Mouse (Mus musculus): ENCODE measurements at regions not wholly inside any gene's neighbourhood (a gene's known extent, or its start where the extent isn't known, plus 50 kb on each side); places are given as distances from the start of the nearest gene placed in this dataset.

GRCm38 (mm10) chr17:82946083-82946482 lies 269.0 kb upstream of the Pkdcc start:
- no peaks in the 10 kb centered on the region for H3K79me2 ChIP-seq (ENCODE audit: control insufficient read depth, insufficient read depth)
- no peak for TF ChIP-seq FOSL1 (IDR thresholded peaks at IDR 0.05; ENCODE audit: insufficient read depth, low read length, poor library complexity, severe bottlenecking)
- no peak for TF ChIP-seq MYOG (IDR thresholded peaks at IDR 0.05; ENCODE audit: control insufficient read depth, extremely low read depth, insufficient read length)
- no peak for TF ChIP-seq MYOD1 (IDR thresholded peaks at IDR 0.05; ENCODE audit: control insufficient read depth, insufficient read length, low read depth)
- TF ChIP-seq MAX (IDR thresholded peaks at IDR 0.05) = no peak
- no peak for TF ChIP-seq CTCF (IDR thresholded peaks at IDR 0.05; ENCODE audit: control insufficient read depth, insufficient read depth, insufficient read length)
- TF ChIP-seq CEBPB (IDR thresholded peaks at IDR 0.05; ENCODE audit: low read depth) = no peak
- TF ChIP-seq USF1 (IDR thresholded peaks at IDR 0.05; ENCODE audit: low read depth) = no peak
- no peaks in the 10 kb centered on the region for H3K27me3 ChIP-seq (ENCODE audit: control insufficient read depth, insufficient read depth, insufficient read length)
- H3K79me3 ChIP-seq (ENCODE audit: low read depth) = no peaks in the 10 kb centered on the region
- H3K36me3 ChIP-seq (ENCODE audit: control insufficient read depth, insufficient read depth) = no peaks in the 10 kb centered on the region
- H3ac ChIP-seq (ENCODE audit: control insufficient read depth, insufficient read length, low read depth) = no peak overlapping the region
- H3K4me3 ChIP-seq (ENCODE audit: insufficient read depth, poor library complexity, severe bottlenecking) = no peak overlapping the region

GRCm38 (mm10) chr17:82949794-82950193 lies 265.3 kb upstream of the Pkdcc start:
- Histone ChIP-seq H3K79me3 (ENCODE audit: low read depth) (no peaks in the 10 kb centered on the region), H3K27me3 (ENCODE audit: control insufficient read depth, insufficient read depth, insufficient read length) (no peaks in the 10 kb centered on the region), H3K79me2 (ENCODE audit: control insufficient read depth, insufficient read depth) (no peaks in the 10 kb centered on the region), H3K4me3 (ENCODE audit: insufficient read depth, poor library complexity, severe bottlenecking) (no peak overlapping the region), H3K36me3 (ENCODE audit: control insufficient read depth, insufficient read depth) (no peaks in the 10 kb centered on the region), H3ac (ENCODE audit: control insufficient read depth, insufficient read length, low read depth) (no peak overlapping the region)
- TF ChIP-seq CEBPB (IDR thresholded peaks at IDR 0.05; ENCODE audit: low read depth) (no peak), MAX (IDR thresholded peaks at IDR 0.05) (no peak), CTCF (IDR thresholded peaks at IDR 0.05; ENCODE audit: control insufficient read depth, insufficient read depth, insufficient read length) (no peak), MYOD1 (IDR thresholded peaks at IDR 0.05; ENCODE audit: control insufficient read depth, insufficient read length, low read depth) (no peak)

GRCm38 (mm10) chr17:82950268-82950667 lies 264.8 kb upstream of the Pkdcc start:
- TF ChIP-seq MYOD1 (IDR thresholded peaks at IDR 0.05; ENCODE audit: control insufficient read depth, insufficient read length, low read depth) = no peak
- TF ChIP-seq MYOG (IDR thresholded peaks at IDR 0.05; ENCODE audit: control insufficient read depth, extremely low read depth, insufficient read length) = no peak
- no peak for TF ChIP-seq USF1 (IDR thresholded peaks at IDR 0.05; ENCODE audit: low read depth)
- TF ChIP-seq CTCF (IDR thresholded peaks at IDR 0.05; ENCODE audit: control insufficient read depth, insufficient read depth, insufficient read length) = no peak
- TF ChIP-seq MAX (IDR thresholded peaks at IDR 0.05) = no peak
- TF ChIP-seq FOSL1 (IDR thresholded peaks at IDR 0.05; ENCODE audit: insufficient read depth, low read length, poor library complexity, severe bottlenecking) = no peak
- H3K27me3 ChIP-seq (ENCODE audit: control insufficient read depth, insufficient read depth, insufficient read length) = no peaks in the 10 kb centered on the region
- no peaks in the 10 kb centered on the region for H3K36me3 ChIP-seq (ENCODE audit: control insufficient read depth, insufficient read depth)
- H3K79me3 ChIP-seq (ENCODE audit: low read depth) = no peaks in the 10 kb centered on the region
- H3ac ChIP-seq (ENCODE audit: control insufficient read depth, insufficient read length, low read depth) = no peak overlapping the region
- no peaks in the 10 kb centered on the region for H3K79me2 ChIP-seq (ENCODE audit: control insufficient read depth, insufficient read depth)
- no peak overlapping the region for H3K4me3 ChIP-seq (ENCODE audit: insufficient read depth, poor library complexity, severe bottlenecking)

- Histone ChIP-seq H3K4me3 (ENCODE audit: insufficient read depth, poor library complexity, severe bottlenecking) (no peak overlapping the region), H3K36me3 (ENCODE audit: control insufficient read depth, insufficient read depth) (no peaks in the 10 kb centered on the region), H3K79me2 (ENCODE audit: control insufficient read depth, insufficient read depth) (no peaks in the 10 kb centered on the region), H3K27me3 (ENCODE audit: control insufficient read depth, insufficient read depth, insufficient read length) (no peaks in the 10 kb centered on the region), H3ac (ENCODE audit: control insufficient read depth, insufficient read length, low read depth) (no peak overlapping the region), H3K79me3 (ENCODE audit: low read depth) (no peaks in the 10 kb centered on the region)
- TF ChIP-seq FOSL1 (IDR thresholded peaks at IDR 0.05; ENCODE audit: insufficient read depth, low read length, poor library complexity, severe bottlenecking) (no peak), MAX (IDR thresholded peaks at IDR 0.05) (no peak), CEBPB (IDR thresholded peaks at IDR 0.05; ENCODE audit: low read depth) (no peak), MYOD1 (IDR thresholded peaks at IDR 0.05; ENCODE audit: control insufficient read depth, insufficient read length, low read depth) (no peak), USF1 (IDR thresholded peaks at IDR 0.05; ENCODE audit: low read depth) (no peak), MYOG (IDR thresholded peaks at IDR 0.05; ENCODE audit: control insufficient read depth, extremely low read depth, insufficient read length) (no peak)
These were observed 257.7 kb upstream of the Pkdcc start for GRCm38 (mm10) chr17:82957409-82957808.

- Histone ChIP-seq H3K4me3 (ENCODE audit: insufficient read depth, poor library complexity, severe bottlenecking) (no peak overlapping the region), H3K36me3 (ENCODE audit: control insufficient read depth, insufficient read depth) (no peaks in the 10 kb centered on the region), H3K79me3 (ENCODE audit: low read depth) (no peaks in the 10 kb centered on the region), H3K79me2 (ENCODE audit: control insufficient read depth, insufficient read depth) (no peaks in the 10 kb centered on the region), H3K27me3 (ENCODE audit: control insufficient read depth, insufficient read depth, insufficient read length) (no peaks in the 10 kb centered on the region), H3ac (ENCODE audit: control insufficient read depth, insufficient read length, low read depth) (no peak overlapping the region)
- TF ChIP-seq CTCF (IDR thresholded peaks at IDR 0.05; ENCODE audit: control insufficient read depth, insufficient read depth, insufficient read length) (no peak), CEBPB (IDR thresholded peaks at IDR 0.05; ENCODE audit: low read depth) (no peak), FOSL1 (IDR thresholded peaks at IDR 0.05; ENCODE audit: insufficient read depth, low read length, poor library complexity, severe bottlenecking) (no peak), MAX (IDR thresholded peaks at IDR 0.05) (no peak), MYOD1 (IDR thresholded peaks at IDR 0.05; ENCODE audit: control insufficient read depth, insufficient read length, low read depth) (no peak)
These were observed 251.7 kb upstream of the Pkdcc start for GRCm38 (mm10) chr17:82963374-82963773.

GRCm38 (mm10) chr17:82999710-83000109 lies 215.4 kb upstream of the Pkdcc start:
- no peaks in the 10 kb centered on the region for H3K36me3 ChIP-seq (ENCODE audit: control insufficient read depth, insufficient read depth)
- H3K27me3 ChIP-seq (ENCODE audit: control insufficient read depth, insufficient read depth, insufficient read length) = no peaks in the 10 kb centered on the region
- no peaks in the 10 kb centered on the region for H3K79me2 ChIP-seq (ENCODE audit: control insufficient read depth, insufficient read depth)
- H3K4me3 ChIP-seq (ENCODE audit: insufficient read depth, poor library complexity, severe bottlenecking) = no peak overlapping the region
- H3K79me3 ChIP-seq (ENCODE audit: low read depth) = no peaks in the 10 kb centered on the region
- TF ChIP-seq MAX (IDR thresholded peaks at IDR 0.05) (no peak), FOSL1 (IDR thresholded peaks at IDR 0.05; ENCODE audit: insufficient read depth, low read length, poor library complexity, severe bottlenecking) (no peak), USF1 (IDR thresholded peaks at IDR 0.05; ENCODE audit: low read depth) (no peak), MYOD1 (IDR thresholded peaks at IDR 0.05; ENCODE audit: control insufficient read depth, insufficient read length, low read depth) (no peak), CTCF (IDR thresholded peaks at IDR 0.05; ENCODE audit: control insufficient read depth, insufficient read depth, insufficient read length) (no peak), CEBPB (IDR thresholded peaks at IDR 0.05; ENCODE audit: low read depth) (no peak), MYOG (IDR thresholded peaks at IDR 0.05; ENCODE audit: control insufficient read depth, extremely low read depth, insufficient read length) (no peak)
- H3ac ChIP-seq (ENCODE audit: control insufficient read depth, insufficient read length, low read depth) = no peak overlapping the region
